8 mouse cellular contexts compared by ENCODE assay signal in genomic region chr13:28952576-28953571, GRCm38 (mm10). TPM values are rescaled to one million over a fixed set of nuclear protein-coding genes. Genes with fewer than 3 reads are reported as not detected.
DNase-seq lines count a peak whose midpoint lies in the region; ATAC-seq and TF ChIP-seq lines count a peak whose summit lies in the region.

No protein-coding gene starts in this region.

- H3K27me3 ChIP-seq in ES-Bruce4 (ENCODE audit: control insufficient read depth, insufficient read depth, low read length, poor library complexity, severe bottlenecking): no peaks in the 10 kb centered on the region
- no peaks in the 10 kb centered on the region for H3K27me3 ChIP-seq in forebrain, embryonic 14.5 days (replicated peaks; ENCODE audit: control insufficient read depth, insufficient read depth, low read length)
- no peaks in the 10 kb centered on the region for H3K27me3 ChIP-seq in heart, postnatal 0 days (ENCODE audit: control insufficient read depth, insufficient read depth, low read length)
- H3K27me3 ChIP-seq in liver, embryonic 16.5 days (ENCODE audit: control insufficient read depth, insufficient read depth, low read depth, low read length): peaks cover 43% of the 10 kb centered on the region
- H3K27me3 ChIP-seq in neural tube, embryonic 15.5 days (replicated peaks): no peaks in the 10 kb centered on the region

- TF ChIP-seq CTCF in ES-Bruce4 (IDR thresholded peaks at IDR 0.05; ENCODE audit: low read depth, low read length): no peak
- TF ChIP-seq CTCF in heart, postnatal 0 days (IDR thresholded peaks at IDR 0.05; ENCODE audit: low read depth): no peak

- H3K27ac ChIP-seq in ES-Bruce4 (ENCODE audit: insufficient read depth, low read length): no peak overlapping the region
- H3K27ac ChIP-seq in brown adipose tissue, adult 24 weeks (replicated peaks; ENCODE audit: low read depth, low read length): peak overlapping the region; percentile 2
- H3K27ac ChIP-seq in forebrain, embryonic 14.5 days (ENCODE audit: low read depth, low read length): peak overlapping the region; percentile 100
- peak overlapping the region; percentile 97 for H3K27ac ChIP-seq in heart, postnatal 0 days (ENCODE audit: low read depth)
- peak overlapping the region; percentile 74 for H3K27ac ChIP-seq in liver, embryonic 16.5 days (ENCODE audit: low read length)
- H3K27ac ChIP-seq in neural tube, embryonic 15.5 days (replicated peaks): peak overlapping the region; percentile 98

- peak; percentile 37 for ATAC-seq in forebrain, embryonic 14.5 days
- ATAC-seq in heart, postnatal 0 days (ENCODE audit: insufficient read depth, low read depth): peak; percentile 56
- peak; percentile 12 for ATAC-seq in liver, embryonic 16.5 days (ENCODE audit: low read depth)
- ATAC-seq in neural tube, embryonic 15.5 days (ENCODE audit: low FRiP score): peak; percentile 60

- peak overlapping the region; percentile 77 for H3K9ac ChIP-seq in ES-Bruce4 (ENCODE audit: low read depth, poor library complexity, severe bottlenecking)
- peak overlapping the region; percentile 100 for H3K9ac ChIP-seq in forebrain, embryonic 14.5 days (ENCODE audit: low read length)
- peak overlapping the region; percentile 95 for H3K9ac ChIP-seq in heart, postnatal 0 days (replicated peaks; ENCODE audit: low read depth, low read length)
- peak overlapping the region; percentile 57 for H3K9ac ChIP-seq in liver, embryonic 16.5 days (ENCODE audit: low read depth, low read length)
- peak overlapping the region; percentile 99 for H3K9ac ChIP-seq in neural tube, embryonic 15.5 days (replicated peaks)

- TF ChIP-seq EP300 in ES-Bruce4 (IDR thresholded peaks at IDR 0.05; ENCODE audit: insufficient read depth, low read depth, low read length): no peak
- TF ChIP-seq EP300 in heart, postnatal 0 days (IDR thresholded peaks at IDR 0.05; ENCODE audit: low read depth): no peak

- H3K4me1 ChIP-seq in ES-Bruce4 (ENCODE audit: control insufficient read depth, insufficient read depth, low read length): peaks cover 2% of the 10 kb centered on the region
- peaks cover 4% of the 10 kb centered on the region for H3K4me1 ChIP-seq in brown adipose tissue, adult 24 weeks (ENCODE audit: control insufficient read depth, insufficient read depth, insufficient read length, low read length)
- peaks cover 20% of the 10 kb centered on the region for H3K4me1 ChIP-seq in forebrain, embryonic 14.5 days (ENCODE audit: control insufficient read depth, insufficient read depth, low read length)
- peaks cover 9% of the 10 kb centered on the region; the same call in 1 of the 2 replicates for H3K4me1 ChIP-seq in heart, postnatal 0 days (ENCODE audit: control insufficient read depth, insufficient read depth)
- peaks cover 6% of the 10 kb centered on the region for H3K4me1 ChIP-seq in liver, embryonic 16.5 days (ENCODE audit: control insufficient read depth, low read depth, low read length)
- peaks cover 26% of the 10 kb centered on the region for H3K4me1 ChIP-seq in neural tube, embryonic 15.5 days

- no peaks in the 10 kb centered on the region for H3K36me3 ChIP-seq in ES-Bruce4 (ENCODE audit: control insufficient read depth, insufficient read depth, low read length, poor library complexity, severe bottlenecking)
- H3K36me3 ChIP-seq in forebrain, embryonic 14.5 days (ENCODE audit: control insufficient read depth, insufficient read depth, low read length): peaks cover 23% of the 10 kb centered on the region
- H3K36me3 ChIP-seq in heart, postnatal 0 days (replicated peaks; ENCODE audit: control insufficient read depth, insufficient read depth, low read length): 0 out of 2 replicates have a peak, but pooled peaks cover 5% of the 10 kb centered on the region
- H3K36me3 ChIP-seq in liver, embryonic 16.5 days (ENCODE audit: control insufficient read depth, insufficient read depth): no peaks in the 10 kb centered on the region
- H3K36me3 ChIP-seq in neural tube, embryonic 15.5 days: no peaks in the 10 kb centered on the region

- WGBS in forebrain, embryonic 14.5 days: under 1% methylated on average over 98 of the region's 98 CpGs
- under 1% methylated on average over 94 of the region's 98 CpGs for WGBS in heart, postnatal 0 days
- under 1% methylated on average over 98 of the region's 98 CpGs for WGBS in liver, embryonic 16.5 days (ENCODE audit: insufficient replicate concordance)
- under 1% methylated on average over 77 of the region's 98 CpGs for WGBS in neural tube, embryonic 15.5 days

- H3K9me3 ChIP-seq in ES-Bruce4 (replicated peaks; ENCODE audit: control insufficient read depth, insufficient read depth, low read length, poor library complexity, severe bottlenecking): no peaks in the 10 kb centered on the region
- H3K9me3 ChIP-seq in forebrain, embryonic 14.5 days (replicated peaks; ENCODE audit: control insufficient read depth, low read length): no peaks in the 10 kb centered on the region
- no peaks in the 10 kb centered on the region for H3K9me3 ChIP-seq in heart, postnatal 0 days (replicated peaks; ENCODE audit: control insufficient read depth, low read length)
- no peaks in the 10 kb centered on the region for H3K9me3 ChIP-seq in liver, embryonic 16.5 days (replicated peaks; ENCODE audit: control insufficient read depth, low read length)
- H3K9me3 ChIP-seq in neural tube, embryonic 15.5 days (replicated peaks): no peaks in the 10 kb centered on the region

- TF ChIP-seq POLR2A in ES-Bruce4 (IDR thresholded peaks at IDR 0.05; ENCODE audit: insufficient read depth, low read length): no peak

- H3K4me2 ChIP-seq in forebrain, embryonic 14.5 days (ENCODE audit: low read length): peak overlapping the region; percentile 43
- peak overlapping the region; percentile 67 for H3K4me2 ChIP-seq in heart, postnatal 0 days (ENCODE audit: low read depth, low read length)
- H3K4me2 ChIP-seq in liver, embryonic 16.5 days (ENCODE audit: low read depth, low read length): peak overlapping the region; percentile 79
- H3K4me2 ChIP-seq in neural tube, embryonic 15.5 days: peak overlapping the region; percentile 60

- H3K4me3 ChIP-seq in ES-Bruce4 (ENCODE audit: low read depth, low read length): peak overlapping the region; percentile 82
- H3K4me3 ChIP-seq in brown adipose tissue, adult 24 weeks (ENCODE audit: insufficient read depth, low read depth, low read length): peak overlapping the region; percentile 67
- H3K4me3 ChIP-seq in forebrain, embryonic 14.5 days (ENCODE audit: low read depth, low read length): peak overlapping the region; percentile 100
- H3K4me3 ChIP-seq in heart, postnatal 0 days (ENCODE audit: low read depth, low read length): peak overlapping the region; percentile 90
- peak overlapping the region; percentile 62 for H3K4me3 ChIP-seq in liver, embryonic 16.5 days (ENCODE audit: low read depth, low read length)
- H3K4me3 ChIP-seq in neural tube, embryonic 15.5 days (replicated peaks): peak overlapping the region; percentile 95

- peak; percentile 74 for DNase-seq in forebrain, embryonic 14.5 days (ENCODE audit: low spot score)
- peak; percentile 70 for DNase-seq in heart, postnatal 0 days (ENCODE audit: low spot score)
- peak; percentile 70 to 81 for DNase-seq in kidney, postnatal 25 days
- DNase-seq in thymus, postnatal 10 days (ENCODE audit: low spot score in 2 of 2): peak; percentile 55 to 59

RNA-seq across cellular contexts. Expression of gene Sox4, which starts 0.6 kb away (rescaled TPM):
- 31.3 and 32.6 TPM in 2 replicates for polyA plus RNA-seq in ES-Bruce4 (2011; ENCODE audit: insufficient read depth, insufficient read length, low read depth, missing spikeins)
- polyA plus RNA-seq in brown adipose tissue, adult 24 weeks (2012; ENCODE audit: insufficient read depth, insufficient read length, missing spikeins): 3.3 and 5.2 TPM in 2 replicates
- 284 and 311 TPM in 2 replicates for polyA plus RNA-seq in forebrain, embryonic 14.5 days (2014; fragmentation: Nextera tagmentation; extraction: Ambion mirVana)
- total RNA-seq in heart, postnatal 0 days (2014; rRNA removed; ENCODE audit: low replicate concordance): 87.0 and 98.3 TPM in 2 replicates
- 44.5 and 55.5 TPM in 2 replicates for polyA plus RNA-seq in heart, postnatal 0 days (2015; fragmentation: Nextera tagmentation; extraction: Ambion mirVana)
- 1.2 and 1.7 TPM in 2 replicates for polyA plus RNA-seq in liver, embryonic 16.5 days (2015; fragmentation: Nextera tagmentation; extraction: Ambion mirVana)
- 90.4 and 108 TPM in 2 replicates for polyA plus RNA-seq in neural tube, embryonic 15.5 days (2015; fragmentation: Nextera tagmentation; extraction: Ambion mirVana)
